Mouse (Mus musculus): Measurements from ENCODE around the gene Mdga1. TPM values are rescaled to one million over a fixed set of nuclear protein-coding genes. Genes with fewer than 3 reads are reported as not detected.
A peak's percentile ranks its signal among the peaks of the same experiment; 100 is the strongest.

The Mdga1 gene
- polyA plus RNA-seq, 1 experiment = 4.5 TPM

GRCm38 (mm10) chr17:29799398-29800095 is 170.3 kb downstream of the Mdga1 start:
- no peak overlapping the region for H3K4me3 ChIP-seq (replicated peaks; ENCODE audit: control insufficient read depth, low read depth, low read length)
- no peaks in the 10 kb centered on the region for H3K4me1 ChIP-seq (ENCODE audit: control insufficient read depth, insufficient read depth, low read length)
- no peak for TF ChIP-seq CTCF (IDR thresholded peaks at IDR 0.05; ENCODE audit: control insufficient read depth, insufficient read depth, low read length)
- no peak for TF ChIP-seq POLR2A (IDR thresholded peaks at IDR 0.05; ENCODE audit: borderline replicate concordance, control insufficient read depth, low read depth, low read length)
- no peak overlapping the region for H3K27ac ChIP-seq (ENCODE audit: control insufficient read depth, insufficient read depth, low read depth, low read length, poor library complexity)
- 81% methylated on average over 21 of the region's 21 CpGs for WGBS

- 82% methylated on average over 10 of the region's 10 CpGs for WGBS
- TF ChIP-seq CTCF (IDR thresholded peaks at IDR 0.05; ENCODE audit: control insufficient read depth, insufficient read depth, low read length) (no peak), POLR2A (IDR thresholded peaks at IDR 0.05; ENCODE audit: borderline replicate concordance, control insufficient read depth, low read depth, low read length) (no peak)
- H3K27ac ChIP-seq (ENCODE audit: control insufficient read depth, insufficient read depth, low read depth, low read length, poor library complexity) = no peak overlapping the region
- H3K4me1 ChIP-seq (ENCODE audit: control insufficient read depth, insufficient read depth, low read length) = no peaks in the 10 kb centered on the region
- no peak overlapping the region for H3K4me3 ChIP-seq (replicated peaks; ENCODE audit: control insufficient read depth, low read depth, low read length)
These were observed 171.7 kb downstream of the Mdga1 start for GRCm38 (mm10) chr17:29798151-29798550.

GRCm38 (mm10) chr17:29796787-29797186 is 173.1 kb downstream of the Mdga1 start:
- H3K4me1 ChIP-seq (ENCODE audit: control insufficient read depth, insufficient read depth, low read length) = no peaks in the 10 kb centered on the region
- no peak overlapping the region for H3K27ac ChIP-seq (ENCODE audit: control insufficient read depth, insufficient read depth, low read depth, low read length, poor library complexity)
- H3K4me3 ChIP-seq (replicated peaks; ENCODE audit: control insufficient read depth, low read depth, low read length) = no peak overlapping the region
- TF ChIP-seq CTCF (IDR thresholded peaks at IDR 0.05; ENCODE audit: control insufficient read depth, insufficient read depth, low read length) = peak; percentile 30; the same call in 1 of the 2 replicates
- TF ChIP-seq POLR2A (IDR thresholded peaks at IDR 0.05; ENCODE audit: borderline replicate concordance, control insufficient read depth, low read depth, low read length) = no peak
- 26% methylated on average over 9 of the region's 9 CpGs for WGBS

- TF ChIP-seq POLR2A (IDR thresholded peaks at IDR 0.05; ENCODE audit: borderline replicate concordance, control insufficient read depth, low read depth, low read length) (no peak), CTCF (IDR thresholded peaks at IDR 0.05; ENCODE audit: control insufficient read depth, insufficient read depth, low read length) (peak; percentile 65)
- WGBS = 12% methylated on average over 7 of the region's 7 CpGs
- no peaks in the 10 kb centered on the region for H3K4me1 ChIP-seq (ENCODE audit: control insufficient read depth, insufficient read depth, low read length)
These were observed 173.8 kb downstream of the Mdga1 start for GRCm38 (mm10) chr17:29796086-29796485.

GRCm38 (mm10) chr17:29795050-29795770 is 174.7 kb downstream of the Mdga1 start:
- Histone ChIP-seq H3K4me1 (ENCODE audit: control insufficient read depth, insufficient read depth, low read length) (no peaks in the 10 kb centered on the region), H3K4me3 (replicated peaks; ENCODE audit: control insufficient read depth, low read depth, low read length) (no peak overlapping the region), H3K27ac (ENCODE audit: control insufficient read depth, insufficient read depth, low read depth, low read length, poor library complexity) (no peak overlapping the region)
- TF ChIP-seq CTCF (IDR thresholded peaks at IDR 0.05; ENCODE audit: control insufficient read depth, insufficient read depth, low read length) (no peak), POLR2A (IDR thresholded peaks at IDR 0.05; ENCODE audit: borderline replicate concordance, control insufficient read depth, low read depth, low read length) (no peak)
- 53% methylated on average over 23 of the region's 23 CpGs for WGBS

More at GRCm38 (mm10) chr17:29796086-29796485, 173.8 kb downstream of the Mdga1 start:
- Histone ChIP-seq H3K27ac (ENCODE audit: control insufficient read depth, insufficient read depth, low read depth, low read length, poor library complexity) (no peak overlapping the region), H3K4me3 (replicated peaks; ENCODE audit: control insufficient read depth, low read depth, low read length) (no peak overlapping the region)

- no peaks in the 10 kb centered on the region for H3K4me1 ChIP-seq (ENCODE audit: control insufficient read depth, insufficient read depth, low read length)
- TF ChIP-seq CTCF (IDR thresholded peaks at IDR 0.05; ENCODE audit: control insufficient read depth, insufficient read depth, low read length) (no peak), POLR2A (IDR thresholded peaks at IDR 0.05; ENCODE audit: borderline replicate concordance, control insufficient read depth, low read depth, low read length) (no peak)
- 84% methylated on average over 9 of the region's 9 CpGs for WGBS
- no peak overlapping the region for H3K27ac ChIP-seq (ENCODE audit: control insufficient read depth, insufficient read depth, low read depth, low read length, poor library complexity)
- no peak overlapping the region for H3K4me3 ChIP-seq (replicated peaks; ENCODE audit: control insufficient read depth, low read depth, low read length)
These were observed 178.3 kb downstream of the Mdga1 start for GRCm38 (mm10) chr17:29791531-29792050.

- Histone ChIP-seq H3K4me1 (ENCODE audit: control insufficient read depth, insufficient read depth, low read length) (no peaks in the 10 kb centered on the region), H3K27ac (ENCODE audit: control insufficient read depth, insufficient read depth, low read depth, low read length, poor library complexity) (no peak overlapping the region), H3K4me3 (replicated peaks; ENCODE audit: control insufficient read depth, low read depth, low read length) (no peak overlapping the region)
- TF ChIP-seq CTCF (IDR thresholded peaks at IDR 0.05; ENCODE audit: control insufficient read depth, insufficient read depth, low read length) (no peak), POLR2A (IDR thresholded peaks at IDR 0.05; ENCODE audit: borderline replicate concordance, control insufficient read depth, low read depth, low read length) (no peak)
- WGBS = 90% methylated on average over 12 of the region's 12 CpGs
These were observed 179.6 kb downstream of the Mdga1 start for GRCm38 (mm10) chr17:29790231-29790740.

- 79% methylated on average over 9 of the region's 9 CpGs for WGBS
- H3K4me1 ChIP-seq (ENCODE audit: control insufficient read depth, insufficient read depth, low read length) = no peaks in the 10 kb centered on the region
- H3K27ac ChIP-seq (ENCODE audit: control insufficient read depth, insufficient read depth, low read depth, low read length, poor library complexity) = no peak overlapping the region
- H3K4me3 ChIP-seq (replicated peaks; ENCODE audit: control insufficient read depth, low read depth, low read length) = no peak overlapping the region
- TF ChIP-seq POLR2A (IDR thresholded peaks at IDR 0.05; ENCODE audit: borderline replicate concordance, control insufficient read depth, low read depth, low read length) = no peak
- peak; percentile 47 for TF ChIP-seq CTCF (IDR thresholded peaks at IDR 0.05; ENCODE audit: control insufficient read depth, insufficient read depth, low read length)
These were observed 180.2 kb downstream of the Mdga1 start for GRCm38 (mm10) chr17:29789715-29790114.
